Mouse (Mus musculus) stomach, postnatal 0 days (tissue): ENCODE data around the gene Gnas. TPM values are rescaled to one million over a fixed set of nuclear protein-coding genes. Genes with fewer than 3 reads are reported as not detected.

Source experiments
- ATAC-seq: fragments of 200-750 bp; cut with Nextera tagmentation; 2 replicates; pipeline ENCODE4 v1.8.0; 2017; ENCODE audit not compliant: low FRiP score, low TSS enrichment
- DNase-seq: peaks from one replicate; pipeline ENCODE4 v3.0.0-alpha.2; 2016; ENCODE audit warnings: low spot score
- H3K27ac ChIP-seq: fragments of 300-500 bp; sonication (generic); replicated peaks from 2 replicates; pipeline ENCODE4 v1.5.1; 2014; ENCODE audit warnings: mild to moderate bottlenecking, control low read depth
- H3K27me3 ChIP-seq: fragments of 300-500 bp; sonication (generic); 2 replicates; pipeline ENCODE4 v1.6.1; 2014; ENCODE audit warnings: low read length; ENCODE audit not compliant: control insufficient read depth, insufficient read depth
- H3K36me3 ChIP-seq: fragments of 300-500 bp; sonication (generic); 2 replicates; pipeline ENCODE4 v1.6.1; 2014; ENCODE audit warnings: low read length, mixed read lengths; ENCODE audit not compliant: control insufficient read depth, insufficient read depth
- H3K4me1 ChIP-seq: fragments of 300-500 bp; sonication (generic); replicated peaks from 2 replicates; pipeline ENCODE4 v1.6.1; 2014; ENCODE audit warnings: antibody characterized with exemption; ENCODE audit not compliant: control insufficient read depth, insufficient read depth
- H3K4me2 ChIP-seq: fragments of 300-500 bp; sonication (generic); replicated peaks from 2 replicates; pipeline ENCODE4 v1.6.1; 2014; ENCODE audit warnings: low read depth, mild to moderate bottlenecking, control low read depth, moderate library complexity
- H3K4me3 ChIP-seq: fragments of 300-500 bp; sonication (generic); 2 replicates; pipeline ENCODE4 v1.5.1; 2014; ENCODE audit warnings: low read depth, low read length, control low read depth
- H3K9ac ChIP-seq: fragments of 300-500 bp; sonication (generic); 2 replicates; pipeline ENCODE4 v1.6.1; 2014; ENCODE audit warnings: mild to moderate bottlenecking, low read length, control low read depth, mixed read lengths
- H3K9me3 ChIP-seq: fragments of 300-500 bp; sonication (generic); 2 replicates; pipeline ENCODE4 v1.6.1; 2016; ENCODE audit warnings: low read length; ENCODE audit not compliant: control insufficient read depth
- CTCF ChIP-seq: IDR thresholded peaks from 2 replicates; pipeline ENCODE4 v1.5.1; 2016; ENCODE audit warnings: antibody characterized with exemption, low read depth, mild to moderate bottlenecking, moderate library complexity
- EP300 ChIP-seq: optimal IDR thresholded peaks from 2 replicates; pipeline ENCODE3; 2016; ENCODE audit warnings: antibody characterized with exemption
- WGBS: fragments of 180-500 bp; shearing (Covaris S2); extraction: QIAGEN DNeasy Blood & Tissue Kit; methylation state at CpG from one replicate; pipeline ENCODE4 v1.1.7; 2014; 5-methylcytosine and 5-hydroxymethylcytosine counted together
- polyA plus RNA-seq: library from polyadenylated mRNA; unstranded; fragments of >200 nt; fragmentation: Nextera tagmentation; extraction: Ambion mirVana; gene quantifications from 2 replicates; pipeline ENCODE4 v1.2.1, GENCODE M21; 2015

Gene Gnas
- polyA plus RNA-seq, result 890 and 920 TPM in 2 replicates

GRCm38 (mm10) chr2:174284011-174284410 is at the start of gene Gnas:
Gnas (plus strand) TSS chr2:174284320.
- DNase-seq (peak; percentile 57), ATAC-seq (peak; percentile 52)
- H3K27ac ChIP-seq, result no peak within 1 kb of the TSS
- H3K9me3 ChIP-seq, result 0 out of 2 replicates have a peak, but pooled peaks cover 7% of the 10 kb centered on the region
- H3K4me3 ChIP-seq, result peak within 1 kb of the TSS; percentile 37
- TF ChIP-seq CTCF (peak; percentile 75), EP300 (no peak)
- H3K27me3 ChIP-seq, result no peaks in the 10 kb centered on the region
- H3K9ac ChIP-seq, result 0 out of 2 replicates have a peak within 1 kb of the TSS, but pooled peaks have one; percentile 27
- H3K4me1 ChIP-seq, result no peaks in the 10 kb centered on the region
- peaks cover 10% of the 10 kb centered on the region; the same call in 1 of the 2 replicates for H3K36me3 ChIP-seq
- peak within 1 kb of the TSS; percentile 46 for H3K4me2 ChIP-seq
- WGBS, result 54% methylated on average over 19 of the region's 19 CpGs

- no peak for ATAC-seq
- Histone ChIP-seq H3K4me1 (no peaks in the 10 kb centered on the region), H3K9ac (no peak overlapping the region), H3K9me3 (no peaks in the 10 kb centered on the region), H3K27me3 (no peaks in the 10 kb centered on the region), H3K4me2 (no peak overlapping the region), H3K4me3 (no peak overlapping the region), H3K36me3 (no peaks in the 10 kb centered on the region), H3K27ac (no peak overlapping the region)
- no peak for DNase-seq
- TF ChIP-seq CTCF (no peak), EP300 (no peak)
- WGBS, result 82% methylated on average over 5 of the region's 5 CpGs
Observed at GRCm38 (mm10) chr2:174242431-174242830, 41.7 kb upstream of the Gnas start.

GRCm38 (mm10) chr2:174251963-174252362 is 32.2 kb upstream of the Gnas start:
- peak; percentile 82 for ATAC-seq
- H3K27ac ChIP-seq, result no peak overlapping the region
- H3K9me3 ChIP-seq, result no peaks in the 10 kb centered on the region
- no peaks in the 10 kb centered on the region for H3K36me3 ChIP-seq
- H3K9ac ChIP-seq, result no peak overlapping the region
- peak; percentile 43 for DNase-seq
- H3K4me1 ChIP-seq, result no peaks in the 10 kb centered on the region
- no peak overlapping the region for H3K4me3 ChIP-seq
- no peak overlapping the region for H3K4me2 ChIP-seq
- H3K27me3 ChIP-seq, result no peaks in the 10 kb centered on the region
- TF ChIP-seq EP300 (no peak), CTCF (no peak)

- no peak overlapping the region for H3K4me2 ChIP-seq
- WGBS, result 31% methylated on average over 2 of the region's 2 CpGs
- H3K36me3 ChIP-seq, result no peaks in the 10 kb centered on the region
- DNase-seq, result no peak
- H3K27ac ChIP-seq, result no peak overlapping the region
- no peak overlapping the region for H3K4me3 ChIP-seq
- no peaks in the 10 kb centered on the region for H3K4me1 ChIP-seq
- H3K27me3 ChIP-seq, result no peaks in the 10 kb centered on the region
- H3K9me3 ChIP-seq, result no peaks in the 10 kb centered on the region
- no peak for TF ChIP-seq CTCF
- no peak for TF ChIP-seq EP300
- H3K9ac ChIP-seq, result no peak overlapping the region
- ATAC-seq, result no peak
Observed at GRCm38 (mm10) chr2:174257312-174257711, 26.8 kb upstream of the Gnas start.

GRCm38 (mm10) chr2:174260004-174260403 is 24.1 kb upstream of the Gnas start:
- 22% methylated on average over 3 of the region's 3 CpGs for WGBS
- Histone ChIP-seq H3K27me3 (no peaks in the 10 kb centered on the region), H3K9ac (no peak overlapping the region), H3K36me3 (no peaks in the 10 kb centered on the region), H3K27ac (no peak overlapping the region), H3K4me3 (no peak overlapping the region), H3K9me3 (no peaks in the 10 kb centered on the region), H3K4me2 (no peak overlapping the region), H3K4me1 (no peaks in the 10 kb centered on the region)
- no peak for ATAC-seq
- TF ChIP-seq EP300, result no peak
- no peak for TF ChIP-seq CTCF
- DNase-seq, result no peak

- ATAC-seq (no peak), DNase-seq (no peak)
- Histone ChIP-seq H3K27me3 (no peaks in the 10 kb centered on the region), H3K27ac (no peak overlapping the region), H3K4me1 (no peaks in the 10 kb centered on the region), H3K4me2 (no peak overlapping the region), H3K36me3 (no peaks in the 10 kb centered on the region), H3K9me3 (no peaks in the 10 kb centered on the region), H3K4me3 (no peak overlapping the region), H3K9ac (no peak overlapping the region)
- 37% methylated on average over 4 of the region's 4 CpGs for WGBS
- no peak for TF ChIP-seq CTCF
- TF ChIP-seq EP300, result no peak
Observed at GRCm38 (mm10) chr2:174260908-174261800, 23.0 kb upstream of the Gnas start.
